Mouse (Mus musculus) intestine, embryonic 15.5 days (tissue): Measurements from ENCODE around the gene Abtb1. TPM values are rescaled to one million over a fixed set of nuclear protein-coding genes. Genes with fewer than 3 reads are reported as not detected.
A peak's percentile ranks its signal among the peaks of the same experiment; 100 is the strongest.

Source experiments
- ATAC-seq: fragments of 200-750 bp; cut with Nextera tagmentation; 2 replicates; pipeline ENCODE4 v1.8.0; 2017; ENCODE audit warnings: moderate TSS enrichment, moderate library complexity
- H3K27ac ChIP-seq: fragments of 300-500 bp; sonication (generic); 2 replicates; pipeline ENCODE4 v1.5.1; 2015; ENCODE audit warnings: mild to moderate bottlenecking, inconsistent platforms
- H3K27me3 ChIP-seq: fragments of 300-500 bp; sonication (generic); replicated peaks from 2 replicates; pipeline ENCODE4 v1.6.1; 2015; ENCODE audit warnings: inconsistent platforms
- H3K36me3 ChIP-seq: fragments of 300-500 bp; sonication (generic); 2 replicates; pipeline ENCODE4 v1.6.1; 2015; ENCODE audit warnings: inconsistent platforms
- H3K4me1 ChIP-seq: fragments of 300-500 bp; sonication (generic); replicated peaks from 2 replicates; pipeline ENCODE4 v1.6.1; 2015; ENCODE audit warnings: inconsistent platforms
- H3K4me2 ChIP-seq: fragments of 300-500 bp; sonication (generic); replicated peaks from 2 replicates; pipeline ENCODE4 v1.6.1; 2015; ENCODE audit warnings: mild to moderate bottlenecking, inconsistent platforms
- H3K4me3 ChIP-seq: fragments of 300-500 bp; sonication (generic); replicated peaks from 2 replicates; pipeline ENCODE4 v1.5.1; 2015; ENCODE audit warnings: inconsistent platforms
- H3K9ac ChIP-seq: fragments of 300-500 bp; sonication (generic); 2 replicates; pipeline ENCODE4 v1.6.1; 2015; ENCODE audit warnings: inconsistent platforms
- H3K9me3 ChIP-seq: fragments of 300-500 bp; sonication (generic); 2 replicates; pipeline ENCODE4 v1.6.1; 2016; ENCODE audit warnings: inconsistent platforms
- WGBS: fragments of 180-500 bp; shearing (Covaris S2); methylation state at CpG from one replicate; pipeline ENCODE4 v1.1.7; 2015; 5-methylcytosine and 5-hydroxymethylcytosine counted together
- polyA plus RNA-seq: library from polyadenylated mRNA; unstranded; fragments of >200 nt; fragmentation: Nextera tagmentation; extraction: Ambion mirVana; gene quantifications from 2 replicates; pipeline ENCODE4 v1.2.1, GENCODE M21; 2015

Abtb1 gene
- 24.2 and 25.0 TPM in 2 replicates for polyA plus RNA-seq

GRCm38 (mm10) chr6:88841781-88842689 lies at the start of gene Abtb1:
Gene Abtb1, minus strand, starts transcription at chr6:88841984.
- peak within 1 kb of the TSS; percentile 95 for H3K4me2 ChIP-seq
- ATAC-seq = peak; percentile 98
- peak within 1 kb of the TSS; percentile 84 for H3K27ac ChIP-seq
- under 1% methylated on average over 72 of the region's 72 CpGs for WGBS
- peak within 1 kb of the TSS; percentile 86 for H3K9ac ChIP-seq
- H3K9me3 ChIP-seq = no peaks in the 10 kb centered on the region
- 0 out of 2 replicates have a peak, but pooled peaks cover 2% of the 10 kb centered on the region for H3K36me3 ChIP-seq
- H3K27me3 ChIP-seq = no peaks in the 10 kb centered on the region
- peak within 1 kb of the TSS; percentile 79 for H3K4me3 ChIP-seq
- peaks cover 19% of the 10 kb centered on the region for H3K4me1 ChIP-seq

DNA sequence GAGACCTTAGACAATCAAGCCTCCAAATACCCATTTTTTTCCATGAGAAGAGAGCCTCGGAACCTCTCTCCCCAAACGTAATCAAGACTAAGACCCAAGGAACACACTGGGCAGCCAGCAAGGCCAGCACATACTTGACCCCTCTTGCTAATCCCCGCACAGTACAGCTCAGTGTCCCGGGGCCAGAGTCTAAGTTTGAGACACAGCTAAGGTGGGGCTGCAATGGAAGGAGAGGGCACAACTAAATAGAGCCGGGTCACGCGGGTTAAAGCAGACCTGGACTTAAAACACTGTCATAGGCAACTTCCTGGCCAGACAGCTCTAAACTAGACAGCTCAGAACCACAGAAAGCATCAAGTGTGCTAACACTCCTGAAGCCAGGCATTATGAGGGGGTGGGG lies 49.0 kb upstream of the Abtb1 start:
- Histone ChIP-seq H3K27ac (no peak overlapping the region), H3K27me3 (no peaks in the 10 kb centered on the region), H3K9me3 (no peaks in the 10 kb centered on the region), H3K36me3 (peaks cover 67% of the 10 kb centered on the region), H3K4me2 (no peak overlapping the region), H3K9ac (no peak overlapping the region), H3K4me3 (no peak overlapping the region), H3K4me1 (0 out of 2 replicates have a peak, but pooled peaks cover 5% of the 10 kb centered on the region)
- WGBS = 90% methylated on average over 7 of the region's 7 CpGs
- ATAC-seq = no peak

GRCm38 (mm10) chr6:88889410-88890042 lies 47.7 kb upstream of the Abtb1 start:
- Histone ChIP-seq H3K4me2 (no peak overlapping the region), H3K4me3 (no peak overlapping the region), H3K9me3 (no peaks in the 10 kb centered on the region), H3K9ac (no peak overlapping the region), H3K27me3 (no peaks in the 10 kb centered on the region), H3K27ac (no peak overlapping the region), H3K36me3 (peaks cover 72% of the 10 kb centered on the region), H3K4me1 (0 out of 2 replicates have a peak, but pooled peaks cover under 1% of the 10 kb centered on the region)
- no peak for ATAC-seq
- whole genome bisulfite sequencing = 89% methylated on average over 13 of the region's 13 CpGs

DNA sequence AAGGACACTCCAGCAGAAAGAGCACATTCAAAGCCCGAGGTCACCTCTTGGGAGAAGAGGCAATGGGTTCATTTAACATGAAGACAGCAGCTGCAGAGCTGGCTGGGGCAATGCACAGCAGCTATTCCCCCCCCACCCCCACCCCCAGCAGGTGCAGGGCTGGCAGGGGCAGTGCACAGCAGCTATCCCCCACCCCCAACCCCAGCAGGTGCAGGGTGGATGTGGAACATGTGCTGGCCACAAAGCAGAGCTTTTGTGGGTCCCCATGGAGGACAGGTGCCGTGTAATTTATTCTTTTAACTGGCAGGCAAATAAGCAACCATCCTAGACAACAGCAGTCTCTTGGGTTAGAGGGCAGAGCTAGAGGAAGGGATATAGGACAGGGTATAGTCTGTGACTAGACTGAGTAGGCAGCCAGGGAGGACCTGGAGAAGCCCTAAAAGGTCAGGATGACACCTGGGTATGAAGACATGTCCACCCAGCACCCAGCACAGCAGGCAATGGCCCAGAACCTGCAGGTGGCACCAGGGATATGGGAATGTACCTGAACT lies 44.7 kb upstream of the Abtb1 start:
- H3K4me3 ChIP-seq = no peak overlapping the region
- no peak overlapping the region for H3K9ac ChIP-seq
- H3K9me3 ChIP-seq = no peaks in the 10 kb centered on the region
- H3K27me3 ChIP-seq = no peaks in the 10 kb centered on the region
- H3K27ac ChIP-seq = no peak overlapping the region
- peaks cover 67% of the 10 kb centered on the region for H3K36me3 ChIP-seq
- 0 out of 2 replicates have a peak, but pooled peaks cover 3% of the 10 kb centered on the region for H3K4me1 ChIP-seq
- WGBS = 88% methylated on average over 2 of the region's 2 CpGs
- ATAC-seq = no peak
- H3K4me2 ChIP-seq = no peak overlapping the region

DNA sequence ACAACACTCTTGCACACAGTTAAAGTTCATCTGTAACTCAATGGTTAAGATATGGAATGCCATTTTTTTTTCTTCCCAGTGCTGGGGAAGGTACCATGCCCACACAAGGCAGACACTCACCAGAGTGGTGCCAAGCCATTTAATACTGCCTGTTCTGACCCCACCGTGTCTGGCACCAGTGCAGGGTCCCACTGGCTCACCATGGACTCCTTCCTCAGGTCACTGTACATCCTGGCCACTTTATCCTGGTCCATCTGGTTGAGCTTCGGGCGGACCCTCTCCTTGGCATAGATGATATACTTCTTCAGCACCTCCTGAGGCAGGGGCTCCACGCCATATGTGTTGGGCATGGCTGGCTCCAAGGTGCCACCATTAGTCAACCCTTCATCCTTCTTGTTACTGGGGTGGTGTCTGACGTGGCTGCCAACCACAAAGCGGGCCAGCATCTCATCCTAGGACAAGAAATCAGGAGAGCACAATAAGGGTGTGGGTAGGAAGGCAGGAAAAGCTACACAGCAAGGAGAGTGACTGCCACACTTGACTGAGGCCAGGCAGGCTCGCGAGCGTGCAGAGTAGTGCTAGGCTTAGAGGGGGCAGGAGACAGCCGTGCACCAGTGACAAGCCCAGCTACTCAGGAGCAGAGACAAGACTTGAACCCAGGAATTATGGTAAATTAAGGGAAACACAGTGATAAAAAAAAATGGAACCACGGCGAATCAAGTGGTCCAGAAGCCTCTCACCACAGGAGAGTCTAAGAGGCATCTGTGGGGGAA lies 44.0 kb upstream of the Abtb1 start:
- no peaks in the 10 kb centered on the region for H3K9me3 ChIP-seq
- no peaks in the 10 kb centered on the region for H3K27me3 ChIP-seq
- H3K9ac ChIP-seq = no peak overlapping the region
- no peak overlapping the region for H3K4me2 ChIP-seq
- H3K27ac ChIP-seq = no peak overlapping the region
- 94% methylated on average over 12 of the region's 12 CpGs for WGBS
- 0 out of 2 replicates have a peak, but pooled peaks cover 3% of the 10 kb centered on the region for H3K4me1 ChIP-seq
- no peak overlapping the region for H3K4me3 ChIP-seq
- peaks cover 63% of the 10 kb centered on the region for H3K36me3 ChIP-seq
- no peak for ATAC-seq

DNA sequence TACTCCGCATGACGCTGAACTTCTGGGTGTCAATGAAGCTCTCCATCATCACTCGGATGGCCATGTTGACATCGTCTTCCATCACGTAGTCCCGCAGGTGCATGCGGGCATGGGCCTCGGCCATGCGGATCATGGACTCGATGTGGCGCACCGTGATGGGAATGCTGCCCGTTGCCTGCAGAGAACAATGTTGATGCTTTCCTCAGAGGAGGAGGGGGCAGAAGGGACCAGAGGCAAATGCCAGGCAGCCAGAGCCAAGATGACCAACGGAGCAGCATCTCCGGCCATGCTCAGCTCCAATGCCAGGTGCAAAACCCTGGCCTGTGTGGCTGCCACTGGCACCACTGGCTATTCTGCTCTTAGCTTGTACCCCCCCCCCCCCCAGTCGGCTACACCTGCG lies 42.9 kb upstream of the Abtb1 start:
- H3K9ac ChIP-seq = no peak overlapping the region
- 0 out of 2 replicates have a peak, but pooled peaks cover 3% of the 10 kb centered on the region for H3K4me1 ChIP-seq
- peaks cover 55% of the 10 kb centered on the region for H3K36me3 ChIP-seq
- H3K27me3 ChIP-seq = no peaks in the 10 kb centered on the region
- no peak; the same call in 1 of the 2 replicates for ATAC-seq
- H3K27ac ChIP-seq = no peak overlapping the region
- H3K4me3 ChIP-seq = no peak overlapping the region
- no peak overlapping the region for H3K4me2 ChIP-seq
- WGBS = 94% methylated on average over 17 of the region's 17 CpGs
- H3K9me3 ChIP-seq = no peaks in the 10 kb centered on the region

DNA sequence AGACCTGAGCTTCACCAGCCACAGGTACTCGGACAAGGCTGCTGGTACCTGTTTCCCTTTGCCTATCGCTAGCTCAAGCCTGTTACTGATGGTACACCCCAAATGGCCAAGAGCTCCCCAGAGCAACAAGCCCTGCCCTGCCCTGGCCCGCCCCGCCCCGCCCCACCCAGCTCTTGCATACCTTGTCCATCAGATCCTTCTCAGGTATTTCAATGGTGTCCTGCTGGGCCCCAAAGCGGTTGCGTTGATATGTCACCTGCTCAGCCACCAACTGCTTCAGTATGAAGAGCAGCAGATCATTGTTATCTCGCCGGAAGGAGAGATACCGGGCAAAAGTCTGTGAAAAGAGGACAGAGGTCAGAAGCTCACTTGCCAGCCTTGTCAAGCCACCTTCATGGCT lies 42.4 kb upstream of the Abtb1 start:
- Histone ChIP-seq H3K36me3 (peaks cover 52% of the 10 kb centered on the region), H3K4me3 (no peak overlapping the region), H3K4me1 (0 out of 2 replicates have a peak, but pooled peaks cover 3% of the 10 kb centered on the region), H3K4me2 (no peak overlapping the region), H3K27ac (no peak overlapping the region), H3K9me3 (no peaks in the 10 kb centered on the region), H3K27me3 (no peaks in the 10 kb centered on the region), H3K9ac (no peak overlapping the region)
- 80% methylated on average over 10 of the region's 10 CpGs for WGBS
- peak; percentile 46; the same call in 1 of the 2 replicates for ATAC-seq

- H3K4me3 ChIP-seq = no peak overlapping the region
- no peaks in the 10 kb centered on the region for H3K27me3 ChIP-seq
- peaks cover 33% of the 10 kb centered on the region for H3K36me3 ChIP-seq
- no peak overlapping the region for H3K4me2 ChIP-seq
- no peak for ATAC-seq
- no peak overlapping the region for H3K9ac ChIP-seq
- no peaks in the 10 kb centered on the region for H3K9me3 ChIP-seq
- H3K27ac ChIP-seq = no peak overlapping the region
- WGBS = 78% methylated on average over 7 of the region's 7 CpGs
- 0 out of 2 replicates have a peak, but pooled peaks cover 3% of the 10 kb centered on the region for H3K4me1 ChIP-seq
Measured at GRCm38 (mm10) chr6:88881334-88881733, 39.5 kb upstream of the Abtb1 start.

- 0 out of 2 replicates have a peak, but pooled peaks cover 6% of the 10 kb centered on the region for H3K4me1 ChIP-seq
- H3K36me3 ChIP-seq = peaks cover 23% of the 10 kb centered on the region
- no peak overlapping the region for H3K27ac ChIP-seq
- no peak overlapping the region for H3K9ac ChIP-seq
- peaks cover 6% of the 10 kb centered on the region; the same call in 1 of the 2 replicates for H3K27me3 ChIP-seq
- no peak for ATAC-seq
- H3K4me3 ChIP-seq = no peak overlapping the region
- WGBS = 64% methylated on average over 4 of the region's 4 CpGs
- no peak overlapping the region for H3K4me2 ChIP-seq
- no peaks in the 10 kb centered on the region for H3K9me3 ChIP-seq
Measured at GRCm38 (mm10) chr6:88879471-88879870, 37.7 kb upstream of the Abtb1 start.

DNA sequence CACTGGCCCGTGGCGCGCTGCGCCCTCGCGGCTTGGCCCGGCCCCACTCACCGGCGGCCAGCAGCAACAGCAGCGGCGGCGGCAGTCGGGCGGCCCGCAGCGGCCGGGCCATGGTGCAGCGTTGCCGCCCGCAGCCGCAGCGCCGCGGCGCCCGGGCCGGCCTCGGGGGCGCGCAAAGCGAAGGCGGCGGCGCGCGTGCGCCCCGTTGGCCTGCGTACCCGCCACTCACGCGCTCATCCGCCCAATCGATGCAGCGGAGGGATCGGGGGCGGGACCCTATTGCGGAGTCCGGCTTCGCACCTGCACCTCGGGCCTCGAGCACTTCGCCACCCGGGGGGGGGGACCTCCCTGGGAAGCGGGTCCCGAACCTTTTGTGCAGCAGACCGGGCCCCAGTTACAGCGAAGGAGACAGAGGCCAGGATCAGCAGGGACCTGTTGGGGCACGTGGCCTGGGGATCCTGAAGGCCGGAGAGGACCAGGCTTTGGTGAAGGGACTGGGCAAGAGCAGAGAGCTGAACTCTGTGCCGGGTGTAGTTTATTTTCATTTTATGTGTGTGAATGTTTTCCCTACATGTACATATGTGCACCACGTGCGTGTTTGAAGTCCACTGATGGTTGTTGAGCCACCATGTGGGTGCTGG lies 33.2 kb upstream of the Abtb1 start, which contains the start of gene Podxl2:
Gene Podxl2, minus strand, starts transcription at position 177 of the 641 bp plus-strand sequence.
- no peaks in the 10 kb centered on the region for H3K36me3 ChIP-seq
- 6% methylated on average over 62 of the region's 63 CpGs for WGBS
- H3K9me3 ChIP-seq = no peaks in the 10 kb centered on the region
- H3K27ac ChIP-seq = 0 out of 2 replicates have a peak within 1 kb of the TSS, but pooled peaks have one; percentile 6
- peak within 1 kb of the TSS; percentile 70 for H3K9ac ChIP-seq
- peak within 1 kb of the TSS; percentile 99 for H3K4me2 ChIP-seq
- H3K4me3 ChIP-seq = peak within 1 kb of the TSS; percentile 70
- peak; percentile 84 for ATAC-seq
- H3K4me1 ChIP-seq = peaks cover 20% of the 10 kb centered on the region; the same call in 1 of the 2 replicates
- peaks cover 11% of the 10 kb centered on the region; the same call in 1 of the 2 replicates for H3K27me3 ChIP-seq
